Mouse (Mus musculus) heart, embryonic 13.5 days (tissue): ENCODE measurements around the gene Lgals1. TPM values are rescaled to one million over a fixed set of nuclear protein-coding genes. Genes with fewer than 3 reads are reported as not detected.

Experiments used
- ATAC-seq: fragments of 200-750 bp; cut with Nextera tagmentation; 2 replicates; pipeline ENCODE4 v1.8.0; 2017; ENCODE audit warnings: moderate TSS enrichment; ENCODE audit not compliant: insufficient number of reproducible peaks, low FRiP score, low TSS enrichment; ENCODE audit errors: extremely low read depth
- H3K27ac ChIP-seq: fragments of 300-500 bp; sonication (generic); replicated peaks from 2 replicates; pipeline ENCODE4 v1.5.1; 2015; ENCODE audit warnings: moderate library complexity, mild to moderate bottlenecking, inconsistent platforms
- H3K27me3 ChIP-seq: fragments of 300-500 bp; sonication (generic); replicated peaks from 2 replicates; pipeline ENCODE4 v1.6.1; 2015; ENCODE audit warnings: mild to moderate bottlenecking, inconsistent platforms
- H3K36me3 ChIP-seq: fragments of 300-500 bp; sonication (generic); 2 replicates; pipeline ENCODE4 v1.6.1; 2015; ENCODE audit warnings: mild to moderate bottlenecking, inconsistent platforms
- H3K4me1 ChIP-seq: fragments of 300-500 bp; sonication (generic); 2 replicates; pipeline ENCODE4 v1.6.1; 2015; ENCODE audit warnings: inconsistent platforms
- H3K4me2 ChIP-seq: fragments of 300-500 bp; sonication (generic); 2 replicates; pipeline ENCODE4 v1.6.1; 2015; ENCODE audit warnings: inconsistent platforms, mild to moderate bottlenecking, moderate library complexity
- H3K4me3 ChIP-seq: fragments of 300-500 bp; sonication (generic); 2 replicates; pipeline ENCODE4 v1.5.1; 2015; ENCODE audit warnings: moderate library complexity, mild to moderate bottlenecking, inconsistent platforms
- H3K9ac ChIP-seq: fragments of 300-500 bp; sonication (generic); 2 replicates; pipeline ENCODE4 v1.6.1; 2015; ENCODE audit warnings: inconsistent platforms, mild to moderate bottlenecking, moderate library complexity
- H3K9me3 ChIP-seq: fragments of 300-500 bp; sonication (generic); 2 replicates; pipeline ENCODE4 v1.6.1; 2016; ENCODE audit warnings: inconsistent platforms
- WGBS: fragments of 180-500 bp; shearing (Covaris S2); methylation state at CpG from one replicate; pipeline ENCODE4 v1.1.7; 2015; ENCODE audit warnings: mixed read lengths; 5-methylcytosine and 5-hydroxymethylcytosine counted together
- polyA plus RNA-seq: library from polyadenylated mRNA; unstranded; fragments of >200 nt; fragmentation: Nextera tagmentation; extraction: Ambion mirVana; gene quantifications from 2 replicates; pipeline ENCODE4 v1.2.1, GENCODE M21; 2015

Gene Lgals1
- polyA plus RNA-seq, 1 experiment from 2014 or later, result 798 TPM

DNA sequence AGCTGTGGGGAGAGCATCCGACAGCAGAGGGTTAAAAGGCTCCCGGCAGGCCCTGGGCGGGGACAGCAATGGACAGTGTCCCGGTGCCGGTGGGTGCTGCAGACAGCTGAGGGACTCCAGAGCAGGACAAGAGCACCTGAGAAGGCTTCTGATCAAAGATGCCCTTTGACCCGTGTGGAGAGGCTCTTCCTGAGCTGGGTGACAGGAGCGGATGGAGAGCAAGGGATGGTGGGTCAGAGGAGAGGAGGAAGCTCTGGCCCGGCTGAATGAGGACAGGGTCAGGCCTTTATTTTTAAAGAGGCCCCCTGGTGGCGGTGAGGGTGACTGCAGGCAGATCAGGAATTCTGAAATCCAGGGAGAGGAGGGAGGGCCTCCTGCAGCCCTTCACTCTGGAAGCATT is 16.1 kb downstream of the Lgals1 start:
- ATAC-seq, result no peak
- WGBS, result 0% methylated on average over 9 of the region's 9 CpGs
- Histone ChIP-seq H3K9ac (peak overlapping the region; percentile 81), H3K36me3 (peaks cover 43% of the 10 kb centered on the region), H3K4me2 (peak overlapping the region; percentile 73), H3K27me3 (peaks cover 21% of the 10 kb centered on the region), H3K9me3 (peaks cover 2% of the 10 kb centered on the region; the same call in 1 of the 2 replicates), H3K4me1 (peaks cover 13% of the 10 kb centered on the region), H3K4me3 (peak overlapping the region; percentile 51), H3K27ac (no peak overlapping the region; the same call in 1 of the 2 replicates)

DNA sequence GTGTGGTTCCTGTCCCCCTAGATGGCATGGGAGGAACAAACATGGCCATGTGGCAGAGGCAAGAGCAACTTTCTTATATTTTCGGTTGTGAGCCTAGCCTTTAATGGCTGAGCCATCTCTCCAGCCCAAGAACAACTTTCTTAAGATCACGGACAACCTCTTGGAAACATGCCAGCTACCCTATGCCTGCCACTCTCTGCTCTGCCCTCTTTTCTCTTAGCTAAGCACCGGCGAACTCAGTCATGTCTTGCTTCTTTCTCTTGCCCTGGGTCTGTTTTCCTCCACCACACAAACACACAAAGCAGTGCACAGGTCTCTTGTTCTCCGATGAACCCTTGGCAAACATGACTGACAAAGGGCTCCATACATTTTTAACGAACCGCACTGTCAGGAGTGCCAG is 19.7 kb downstream of the Lgals1 start:
- WGBS, result 70% methylated on average over 7 of the region's 7 CpGs
- no peak overlapping the region for H3K9ac ChIP-seq
- peaks cover 2% of the 10 kb centered on the region; the same call in 1 of the 2 replicates for H3K9me3 ChIP-seq
- peaks cover 32% of the 10 kb centered on the region for H3K27me3 ChIP-seq
- peaks cover 7% of the 10 kb centered on the region for H3K36me3 ChIP-seq
- H3K4me1 ChIP-seq, result peaks cover 24% of the 10 kb centered on the region
- no peak overlapping the region for H3K27ac ChIP-seq
- H3K4me3 ChIP-seq, result no peak overlapping the region
- ATAC-seq, result no peak
- no peak overlapping the region for H3K4me2 ChIP-seq

DNA sequence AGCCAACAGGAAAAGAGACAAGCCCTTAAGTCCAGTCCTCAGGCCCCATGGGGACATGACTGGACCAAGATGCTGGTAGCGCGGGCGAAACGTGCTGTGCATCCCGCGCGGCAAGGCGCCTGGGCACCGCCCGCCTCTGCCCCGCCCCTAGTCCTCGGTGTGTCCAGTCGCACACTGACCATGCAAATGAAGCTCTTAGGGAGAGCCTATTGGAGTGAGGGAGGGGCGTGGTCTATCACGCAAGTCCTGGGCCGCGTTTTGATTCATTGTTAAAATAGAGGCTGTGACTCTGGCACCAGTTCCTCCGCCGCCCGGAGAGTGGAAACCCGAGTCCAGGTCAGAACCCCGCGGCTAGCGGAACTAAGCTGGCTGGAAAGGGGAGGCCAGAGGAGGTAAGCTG is 21.1 kb downstream of the Lgals1 start, which contains the start of gene Triobp:
TSS of gene Triobp (plus strand) at position 68 of the 400 bp plus-strand sequence.
- peak; percentile 92 for ATAC-seq
- Histone ChIP-seq H3K4me2 (peak within 1 kb of the TSS; percentile 81), H3K4me1 (peaks cover 20% of the 10 kb centered on the region), H3K27ac (no peak within 1 kb of the TSS), H3K36me3 (no peaks in the 10 kb centered on the region), H3K4me3 (peak within 1 kb of the TSS; percentile 57), H3K9me3 (peaks cover 2% of the 10 kb centered on the region; the same call in 1 of the 2 replicates), H3K9ac (peak within 1 kb of the TSS; percentile 79), H3K27me3 (peaks cover 32% of the 10 kb centered on the region)
- under 1% methylated on average over 24 of the region's 24 CpGs for WGBS

DNA sequence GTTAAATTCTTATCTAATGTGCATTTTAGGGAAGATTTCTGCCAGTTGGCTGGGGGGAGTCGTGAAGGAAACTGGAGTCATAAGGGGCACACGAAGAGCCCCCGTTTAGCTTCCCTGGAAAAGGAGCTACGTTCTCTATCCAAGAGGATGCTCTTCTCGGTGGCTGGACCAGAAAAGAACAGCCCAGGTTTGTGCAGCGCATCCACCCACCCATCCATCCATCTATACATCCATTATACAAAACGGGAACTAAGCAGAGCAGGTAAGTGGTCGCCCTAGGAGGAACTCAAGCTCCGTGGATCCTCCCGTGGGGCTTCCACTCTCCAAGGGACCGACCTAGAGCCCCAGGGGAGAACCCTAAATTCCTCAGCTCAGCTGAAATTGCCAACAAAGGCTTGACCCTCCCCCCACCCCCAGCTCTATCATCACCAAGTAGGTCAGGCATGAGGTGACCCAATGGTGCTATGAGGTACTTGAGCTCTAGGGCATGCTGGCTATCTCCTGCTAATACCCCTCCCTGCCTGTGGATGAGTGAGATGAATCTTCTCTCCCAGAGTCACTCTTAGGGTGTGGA is 21.7 kb downstream of the Lgals1 start:
- Histone ChIP-seq H3K4me2 (peak overlapping the region; percentile 81), H3K27me3 (peaks cover 32% of the 10 kb centered on the region), H3K4me3 (peak overlapping the region; percentile 57), H3K9ac (peak overlapping the region; percentile 79), H3K4me1 (peaks cover 15% of the 10 kb centered on the region), H3K27ac (no peak overlapping the region), H3K36me3 (no peaks in the 10 kb centered on the region), H3K9me3 (peaks cover 2% of the 10 kb centered on the region; the same call in 1 of the 2 replicates)
- 7% methylated on average over 11 of the region's 11 CpGs for WGBS
- ATAC-seq, result no peak

DNA sequence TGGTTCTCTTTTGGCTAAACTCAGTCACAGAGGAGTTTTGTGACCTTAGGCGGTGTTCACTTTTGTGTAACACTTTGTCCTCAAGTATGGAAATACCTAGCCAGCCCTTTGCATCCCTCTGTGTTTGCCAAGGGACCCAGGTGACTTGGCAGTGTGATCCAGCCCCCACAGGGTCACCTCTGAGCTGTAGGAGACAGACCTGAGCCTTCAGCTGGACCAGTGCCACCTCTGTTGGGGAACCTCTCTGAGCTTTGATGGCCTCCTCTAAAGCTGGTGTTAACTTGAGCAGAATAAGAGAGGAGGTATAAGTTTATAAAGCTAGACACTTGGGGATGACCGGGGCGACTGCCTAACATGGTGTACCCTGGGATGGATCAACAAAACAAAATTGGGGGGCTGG is 22.4 kb downstream of the Lgals1 start:
- ATAC-seq, result no peak
- WGBS, result 93% methylated on average over 3 of the region's 3 CpGs

DNA sequence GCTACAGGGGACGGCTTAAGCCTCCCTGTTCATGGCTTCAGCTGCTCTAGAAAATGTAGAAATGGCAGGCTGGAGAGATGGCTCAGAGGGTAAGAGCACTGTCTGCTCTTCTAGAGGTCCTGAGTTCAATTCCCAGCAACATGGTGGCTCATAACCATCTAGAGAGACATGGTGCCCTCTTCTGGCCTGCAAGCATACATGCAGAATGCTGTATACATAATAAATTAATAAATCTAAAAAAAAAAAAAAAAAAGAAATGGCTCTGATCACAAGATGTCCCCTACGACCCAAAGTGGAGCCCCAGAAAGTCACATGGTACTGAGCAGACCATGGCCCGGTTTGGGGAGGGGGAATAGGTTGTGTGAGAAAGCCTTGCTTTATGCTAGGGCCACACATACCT is 29.1 kb downstream of the Lgals1 start:
- 72% methylated on average over 3 of the region's 3 CpGs for WGBS
- Histone ChIP-seq H3K4me1 (0 out of 2 replicates have a peak, but pooled peaks cover 3% of the 10 kb centered on the region), H3K36me3 (no peaks in the 10 kb centered on the region), H3K9me3 (no peaks in the 10 kb centered on the region), H3K9ac (no peak overlapping the region), H3K4me3 (no peak overlapping the region), H3K27me3 (no peaks in the 10 kb centered on the region), H3K27ac (no peak overlapping the region), H3K4me2 (no peak overlapping the region)
- ATAC-seq, result no peak

More for the DNA sequence above, 22.4 kb downstream of the Lgals1 start:
- no peak overlapping the region for H3K4me3 ChIP-seq
- H3K9me3 ChIP-seq, result peaks cover 2% of the 10 kb centered on the region; the same call in 1 of the 2 replicates
- H3K9ac ChIP-seq, result no peak overlapping the region
- H3K27ac ChIP-seq, result no peak overlapping the region
- H3K4me2 ChIP-seq, result peak overlapping the region; percentile 81; the same call in 1 of the 2 replicates
- peaks cover 15% of the 10 kb centered on the region for H3K4me1 ChIP-seq
- peaks cover 32% of the 10 kb centered on the region for H3K27me3 ChIP-seq
- H3K36me3 ChIP-seq, result no peaks in the 10 kb centered on the region

DNA sequence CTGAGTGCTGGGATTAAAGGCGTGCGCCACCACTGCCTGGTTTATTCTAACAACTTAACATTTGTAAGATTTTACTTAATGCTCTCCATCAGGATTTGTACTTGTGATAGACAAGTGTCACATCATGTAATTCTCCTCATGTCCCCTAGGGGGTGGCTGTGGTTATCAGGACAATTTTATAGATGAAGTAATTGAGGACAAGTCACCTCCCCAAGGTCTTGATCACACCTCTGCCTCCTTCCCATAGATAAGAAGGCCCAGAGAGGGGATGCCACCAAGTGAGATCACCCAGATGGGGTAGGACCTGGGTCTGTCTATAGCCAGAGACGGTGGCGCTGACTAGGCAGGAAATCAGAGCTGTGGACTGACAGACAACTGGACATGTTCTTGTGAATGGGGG is 29.8 kb downstream of the Lgals1 start:
- no peak overlapping the region for H3K27ac ChIP-seq
- ATAC-seq, result no peak
- H3K9ac ChIP-seq, result no peak overlapping the region
- H3K4me3 ChIP-seq, result no peak overlapping the region
- no peaks in the 10 kb centered on the region for H3K9me3 ChIP-seq
- H3K4me1 ChIP-seq, result 0 out of 2 replicates have a peak, but pooled peaks cover 3% of the 10 kb centered on the region
- WGBS, result 63% methylated on average over 4 of the region's 4 CpGs
- no peaks in the 10 kb centered on the region for H3K27me3 ChIP-seq
- H3K36me3 ChIP-seq, result no peaks in the 10 kb centered on the region
- H3K4me2 ChIP-seq, result no peak overlapping the region

DNA sequence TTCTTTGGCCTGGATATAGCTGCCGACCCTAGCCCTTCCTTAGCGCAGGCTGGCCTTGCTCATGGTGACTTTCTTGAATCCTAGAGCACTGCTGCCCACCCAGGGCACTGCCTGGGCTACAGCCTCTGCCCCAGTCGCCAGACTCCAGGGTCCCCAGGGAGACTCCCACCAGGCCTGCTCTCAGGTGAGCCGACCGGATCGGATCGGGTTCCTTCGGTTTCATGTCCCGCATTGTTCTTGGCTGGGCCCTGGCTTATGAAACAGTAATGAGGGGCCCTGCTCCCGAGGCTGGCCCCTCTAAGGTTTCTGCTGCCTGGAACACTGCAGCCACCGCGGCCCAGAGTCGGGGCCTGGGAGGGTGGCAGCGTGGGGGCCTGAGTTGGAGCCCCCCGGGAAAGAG is 30.5 kb downstream of the Lgals1 start:
- Histone ChIP-seq H3K27ac (no peak overlapping the region), H3K4me1 (0 out of 2 replicates have a peak, but pooled peaks cover 3% of the 10 kb centered on the region), H3K4me2 (no peak overlapping the region), H3K27me3 (no peaks in the 10 kb centered on the region), H3K9me3 (no peaks in the 10 kb centered on the region), H3K36me3 (no peaks in the 10 kb centered on the region), H3K4me3 (no peak overlapping the region), H3K9ac (no peak overlapping the region)
- 40% methylated on average over 15 of the region's 15 CpGs for WGBS
- no peak for ATAC-seq

DNA sequence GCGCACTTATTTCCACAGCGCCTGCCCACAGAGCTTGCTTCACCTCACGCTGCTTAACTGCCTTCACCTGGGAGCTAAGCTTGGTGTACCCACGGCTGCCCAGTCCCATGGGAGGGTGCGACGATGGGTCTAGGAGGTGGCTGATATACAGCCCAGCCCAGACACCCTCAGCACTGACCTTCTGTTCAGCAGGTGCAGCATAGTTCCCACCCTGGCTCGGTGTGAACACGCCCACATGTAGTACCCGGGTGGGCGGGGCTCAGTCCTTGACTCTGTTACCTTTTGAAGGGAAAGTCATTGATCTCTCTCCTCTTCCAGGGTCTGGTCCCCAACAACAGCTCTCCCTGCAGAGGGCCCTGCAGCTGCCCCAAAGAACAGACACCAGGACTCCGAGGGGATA is 33.0 kb downstream of the Lgals1 start:
- Histone ChIP-seq H3K4me3 (no peak overlapping the region), H3K9ac (no peak overlapping the region), H3K27ac (no peak overlapping the region), H3K36me3 (no peaks in the 10 kb centered on the region), H3K4me2 (no peak overlapping the region), H3K4me1 (peaks cover 9% of the 10 kb centered on the region; the same call in 1 of the 2 replicates), H3K27me3 (no peaks in the 10 kb centered on the region), H3K9me3 (no peaks in the 10 kb centered on the region)
- ATAC-seq, result no peak
- 80% methylated on average over 11 of the region's 11 CpGs for WGBS

DNA sequence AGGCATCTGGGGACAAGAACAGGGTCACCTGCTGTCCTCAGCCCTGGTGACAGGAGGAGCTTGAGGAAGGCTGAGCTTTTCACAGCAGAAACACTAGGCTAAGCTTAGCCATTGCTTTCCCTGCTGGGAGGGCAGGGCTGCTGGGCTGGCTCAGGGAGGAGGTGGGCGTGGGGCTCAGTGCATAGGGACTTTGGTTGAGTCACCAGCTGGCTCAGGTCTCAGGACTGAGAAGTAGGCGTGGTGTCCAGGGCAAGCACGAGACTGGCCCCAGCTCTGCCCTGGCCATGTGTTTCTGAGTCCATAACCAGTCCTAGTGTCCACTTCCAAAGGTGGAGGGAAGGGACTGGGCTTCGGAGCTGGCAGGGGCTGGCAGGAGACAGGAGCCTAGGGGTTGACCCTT is 33.6 kb downstream of the Lgals1 start:
- WGBS, result 55% methylated on average over 4 of the region's 4 CpGs
- ATAC-seq, result no peak
- Histone ChIP-seq H3K9me3 (no peaks in the 10 kb centered on the region), H3K27ac (no peak overlapping the region), H3K9ac (no peak overlapping the region), H3K4me1 (peaks cover 9% of the 10 kb centered on the region; the same call in 1 of the 2 replicates), H3K4me3 (no peak overlapping the region), H3K27me3 (no peaks in the 10 kb centered on the region), H3K4me2 (no peak overlapping the region), H3K36me3 (no peaks in the 10 kb centered on the region)

DNA sequence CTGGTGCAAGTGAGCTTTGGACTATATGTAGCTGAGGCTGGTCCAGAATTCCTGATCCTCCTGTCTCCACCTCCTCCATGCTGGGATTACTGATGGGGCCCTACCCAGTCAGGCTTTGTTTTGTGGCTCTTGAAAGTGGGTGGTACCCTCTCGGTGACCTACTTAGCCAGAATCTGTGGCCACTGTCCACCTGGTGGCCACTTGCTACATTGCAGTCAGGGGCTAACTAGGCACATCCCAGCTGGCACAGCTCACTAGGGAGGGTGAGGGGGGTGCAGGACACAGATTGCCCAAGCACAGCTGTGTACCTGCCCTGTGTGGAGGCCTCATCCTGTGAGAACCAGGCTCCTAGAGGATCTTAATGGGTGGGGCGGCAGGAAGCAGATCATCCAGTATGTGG is 36.4 kb downstream of the Lgals1 start:
- Histone ChIP-seq H3K4me3 (no peak overlapping the region), H3K27me3 (peaks cover 11% of the 10 kb centered on the region; the same call in 1 of the 2 replicates), H3K9me3 (no peaks in the 10 kb centered on the region), H3K9ac (no peak overlapping the region), H3K4me2 (no peak overlapping the region), H3K36me3 (no peaks in the 10 kb centered on the region), H3K4me1 (peaks cover 6% of the 10 kb centered on the region; the same call in 1 of the 2 replicates), H3K27ac (no peak overlapping the region)
- WGBS, result 34% methylated on average over 2 of the region's 2 CpGs
- no peak for ATAC-seq

DNA sequence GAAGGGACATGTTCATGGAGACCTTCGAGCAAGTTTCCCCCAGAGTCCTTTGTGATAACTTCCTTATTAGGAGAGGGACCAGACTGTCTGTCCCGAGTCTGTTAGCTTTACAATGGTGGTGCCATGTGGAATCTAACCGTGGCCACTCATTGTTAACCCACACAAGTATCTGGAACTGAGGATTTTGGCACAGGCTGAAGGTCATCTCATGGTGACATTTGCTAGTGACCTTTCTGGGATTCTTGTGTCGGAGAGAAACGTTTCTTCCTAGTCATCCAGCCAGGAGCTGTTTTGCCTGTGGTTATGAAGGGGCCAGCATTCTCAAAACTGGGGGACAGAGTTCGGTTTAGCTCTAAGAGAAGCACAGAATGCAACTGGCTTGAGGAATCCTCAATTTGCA is 45.1 kb downstream of the Lgals1 start:
- no peaks in the 10 kb centered on the region for H3K9me3 ChIP-seq
- H3K27me3 ChIP-seq, result peaks cover 32% of the 10 kb centered on the region; the same call in 1 of the 2 replicates
- no peak overlapping the region for H3K4me3 ChIP-seq
- no peak overlapping the region for H3K27ac ChIP-seq
- 55% methylated on average over 6 of the region's 6 CpGs for WGBS
- no peak overlapping the region for H3K4me2 ChIP-seq
- no peaks in the 10 kb centered on the region for H3K4me1 ChIP-seq
- no peaks in the 10 kb centered on the region for H3K36me3 ChIP-seq
- no peak overlapping the region for H3K9ac ChIP-seq
- no peak for ATAC-seq
